Mouse (Mus musculus) c-Kit-positive CD71-positive TER-119-negative erythroid progenitor cells, embryonic 14.5 days (primary cell): ENCODE results near the gene Ctla2a.
"Not testable (repeated sequence)": the region's sequence is repeated elsewhere in the genome, so short reads cannot be mapped to it uniquely, and the experiment has no call there.

Experiments used
- DNase-seq: peaks from one replicate; pipeline ENCODE4 v3.0.0-alpha.2; 2013; ENCODE audit warnings: low read depth

Gene Ctla2a

GRCm38 (mm10) chr13:60936500-60936901, at the start of gene Ctla2a, which contains the start of gene Gm49391:
Gene Ctla2a, minus strand, starts transcription at chr13:60936625.
Gene Gm49391, minus strand, starts transcription at chr13:60936571.
- peak; percentile 7 for DNase-seq

DNA sequence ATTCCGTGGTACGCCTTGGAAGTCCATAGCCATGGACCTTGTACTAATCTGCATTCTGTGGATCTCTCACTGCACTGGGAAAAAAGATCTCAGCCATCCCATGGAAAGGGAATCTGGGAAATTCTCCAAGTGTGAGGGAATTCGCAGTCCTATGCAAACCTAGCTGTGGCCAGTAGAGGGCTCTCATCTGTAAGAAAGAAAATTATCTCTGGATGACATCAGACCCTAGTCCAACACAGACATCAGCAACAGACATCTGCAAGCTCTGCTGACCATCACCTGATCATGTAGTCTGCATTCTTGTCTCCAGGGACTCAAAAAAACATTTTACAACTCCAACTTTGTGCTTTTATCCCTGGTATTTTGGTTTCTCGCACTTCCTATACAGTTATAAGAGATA, 35.9 kb upstream of the Ctla2a start:
- DNase-seq = not testable (repeated sequence)

DNA sequence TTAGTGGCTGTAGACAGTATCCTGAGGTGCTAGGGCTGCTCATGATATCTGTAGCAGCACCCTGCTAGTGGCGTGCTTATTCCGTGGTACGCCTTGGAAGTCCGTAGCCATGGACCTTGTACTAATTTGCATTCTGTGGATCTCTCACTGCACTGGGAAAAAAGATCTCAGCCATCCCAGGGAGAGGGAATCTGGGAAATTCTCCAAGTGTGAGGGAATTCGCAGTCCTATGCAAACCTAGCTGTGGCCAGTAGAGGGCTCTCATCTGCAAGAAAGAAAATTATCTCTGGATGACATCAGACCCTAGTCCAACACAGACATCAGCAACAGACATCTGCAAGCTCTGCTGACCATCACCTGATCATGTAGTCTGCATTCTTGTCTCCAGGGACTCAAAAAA, 27.6 kb upstream of the Ctla2a start:
- DNase-seq = not testable (repeated sequence)

GRCm38 (mm10) chr13:60961706-60962105, 25.3 kb upstream of the Ctla2a start:
- DNase-seq = no peak

- DNase-seq = not testable (repeated sequence)
These were observed 5.5 kb upstream of the Ctla2a start, which contains the start of gene Tpbpa for GRCm38 (mm10) chr13:60941884-60942283. Gene Tpbpa, minus strand, starts transcription at chr13:60941984.

GRCm38 (mm10) chr13:60935490-60935889, 935 bp downstream of the Ctla2a start, which contains the start of gene Gm49393:
Gene Gm49393, minus strand, starts transcription at chr13:60935590.
- DNase-seq = not testable (repeated sequence)

GRCm38 (mm10) chr13:60904780-60905179, 31.6 kb downstream of the Ctla2a start, which contains the start of gene Tpbpb:
Gene Tpbpb, minus strand, starts transcription at chr13:60904880.
- not testable (repeated sequence) for DNase-seq

GRCm38 (mm10) chr13:60897328-60897727, 39.1 kb downstream of the Ctla2a start, which contains the start of gene Ctla2b:
Gene Ctla2b, minus strand, starts transcription at chr13:60897447.
- no peak for DNase-seq

- DNase-seq = not testable (repeated sequence)
These were observed 39.6 kb downstream of the Ctla2a start, which contains the start of gene Gm49392 for GRCm38 (mm10) chr13:60896794-60897193. Gene Gm49392, minus strand, starts transcription at chr13:60896894.

- no peak for DNase-seq
These were observed 40.8 kb downstream of the Ctla2a start for GRCm38 (mm10) chr13:60895406-60896160.

GRCm38 (mm10) chr13:60892301-60892700, 44.1 kb downstream of the Ctla2a start:
- DNase-seq = no peak
